Mouse (Mus musculus): ENCODE data around the gene Il22ra1. TPM values are rescaled to one million over a fixed set of nuclear protein-coding genes. Genes with fewer than 3 reads are reported as not detected.
A peak's percentile ranks its signal among the peaks of the same experiment; 100 is the strongest.

The Il22ra1 gene
- polyA plus RNA-seq, 1 experiment from 2014 or later = not detected

DNA sequence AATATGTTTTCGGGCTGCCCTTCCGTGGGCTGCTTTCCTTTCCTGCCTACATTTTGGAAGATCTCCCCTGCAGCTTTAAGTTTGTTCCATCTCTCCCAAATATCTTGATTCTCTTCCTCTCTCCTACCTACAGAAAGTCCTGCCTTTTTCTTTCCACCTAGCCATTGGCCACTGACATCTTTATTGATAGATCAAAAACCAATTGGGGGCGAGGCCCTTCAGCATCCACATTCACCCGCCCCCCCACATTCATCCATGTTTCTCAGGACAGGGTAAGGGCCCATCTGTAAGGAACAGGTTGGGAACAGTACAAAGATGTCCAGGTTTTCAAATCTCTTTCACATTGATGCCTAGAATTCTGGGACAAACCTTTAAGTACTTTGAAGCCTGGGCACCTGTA, 48.9 kb downstream of the Il22ra1 start:
- Histone ChIP-seq H3K27ac (replicated peaks; ENCODE audit: low read depth, low read length) (no peak overlapping the region), H3K4me1 (ENCODE audit: control insufficient read depth, insufficient read depth, low read length) (no peaks in the 10 kb centered on the region), H3K9ac (replicated peaks; ENCODE audit: low read length) (no peak overlapping the region), H3K9me3 (replicated peaks; ENCODE audit: control insufficient read depth, low read length) (no peaks in the 10 kb centered on the region), H3K36me3 (replicated peaks; ENCODE audit: control insufficient read depth, insufficient read depth, low read depth, low read length) (no peaks in the 10 kb centered on the region), H3K4me3 (ENCODE audit: low read depth, low read length) (no peak overlapping the region), H3K27me3 (ENCODE audit: control insufficient read depth, insufficient read depth, low read length) (no peaks in the 10 kb centered on the region), H3K4me2 (ENCODE audit: low read depth, low read length) (no peak overlapping the region)
- no peak for ATAC-seq (replicated peaks; ENCODE audit: insufficient number of reproducible peaks, low FRiP score, low TSS enrichment, low read depth)
- no peak for DNase-seq (ENCODE audit: low spot score)
- WGBS = 90% methylated on average over 4 of the region's 4 CpGs

DNA sequence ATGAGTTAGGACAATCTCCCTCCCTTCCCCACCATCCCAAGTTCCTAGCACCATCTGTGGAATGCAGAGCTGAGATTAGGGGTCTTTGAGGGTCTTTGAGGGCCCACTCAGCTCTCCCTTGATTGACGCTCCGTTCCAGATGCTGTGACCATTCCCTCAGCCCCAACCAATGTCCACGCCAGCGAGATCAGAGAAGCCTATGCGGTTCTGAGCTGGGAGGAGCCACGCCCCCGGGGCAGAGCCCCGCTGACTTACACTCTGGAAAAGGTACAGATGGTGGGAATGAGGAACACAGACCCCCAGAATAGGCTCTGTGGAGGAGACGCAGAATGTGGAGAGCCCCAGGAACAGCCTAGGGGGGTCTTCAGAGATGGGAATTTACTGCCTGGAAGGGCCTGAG, 51.7 kb downstream of the Il22ra1 start:
- H3K4me2 ChIP-seq (ENCODE audit: low read depth, low read length) = no peak overlapping the region
- WGBS = 61% methylated on average over 9 of the region's 9 CpGs
- no peak for DNase-seq (ENCODE audit: low spot score)
- no peak for ATAC-seq (replicated peaks; ENCODE audit: insufficient number of reproducible peaks, low FRiP score, low TSS enrichment, low read depth)
- no peaks in the 10 kb centered on the region for H3K4me1 ChIP-seq (ENCODE audit: control insufficient read depth, insufficient read depth, low read length)
- H3K36me3 ChIP-seq (replicated peaks; ENCODE audit: control insufficient read depth, insufficient read depth, low read depth, low read length) = no peaks in the 10 kb centered on the region
- no peaks in the 10 kb centered on the region for H3K9me3 ChIP-seq (replicated peaks; ENCODE audit: control insufficient read depth, low read length)
- H3K4me3 ChIP-seq (ENCODE audit: low read depth, low read length) = no peak overlapping the region
- H3K27me3 ChIP-seq (ENCODE audit: control insufficient read depth, insufficient read depth, low read length) = no peaks in the 10 kb centered on the region
- H3K27ac ChIP-seq (replicated peaks; ENCODE audit: low read depth, low read length) = no peak overlapping the region
- H3K9ac ChIP-seq (replicated peaks; ENCODE audit: low read length) = no peak overlapping the region

DNA sequence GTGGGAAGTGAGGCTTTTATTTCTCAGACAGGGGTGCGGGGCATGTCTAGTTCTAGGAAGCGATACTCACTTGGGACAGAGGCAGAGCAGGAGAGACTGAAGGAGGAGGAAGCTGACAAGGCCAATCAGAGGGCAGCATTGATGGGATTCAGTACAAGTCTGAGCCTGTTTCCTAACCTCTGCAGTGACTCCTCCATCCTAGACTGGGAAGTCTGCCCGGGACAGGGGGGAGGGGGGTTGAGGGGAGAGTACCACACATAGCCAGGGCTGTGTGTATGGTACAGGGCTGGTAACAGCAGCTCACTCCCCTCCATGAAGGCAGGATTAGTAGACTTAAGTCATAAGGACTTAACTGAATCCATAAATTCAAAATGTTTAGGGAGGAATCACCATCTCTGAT, 52.3 kb downstream of the Il22ra1 start:
- no peak for ATAC-seq (replicated peaks; ENCODE audit: insufficient number of reproducible peaks, low FRiP score, low TSS enrichment, low read depth)
- H3K4me3 ChIP-seq (ENCODE audit: low read depth, low read length) = no peak overlapping the region
- H3K27ac ChIP-seq (replicated peaks; ENCODE audit: low read depth, low read length) = no peak overlapping the region
- no peaks in the 10 kb centered on the region for H3K4me1 ChIP-seq (ENCODE audit: control insufficient read depth, insufficient read depth, low read length)
- no peaks in the 10 kb centered on the region for H3K9me3 ChIP-seq (replicated peaks; ENCODE audit: control insufficient read depth, low read length)
- WGBS = 61% methylated on average over 3 of the region's 3 CpGs
- peak; percentile 10 for DNase-seq (ENCODE audit: low spot score)
- H3K27me3 ChIP-seq (ENCODE audit: control insufficient read depth, insufficient read depth, low read length) = no peaks in the 10 kb centered on the region
- H3K36me3 ChIP-seq (replicated peaks; ENCODE audit: control insufficient read depth, insufficient read depth, low read depth, low read length) = no peaks in the 10 kb centered on the region
- no peak overlapping the region for H3K9ac ChIP-seq (replicated peaks; ENCODE audit: low read length)
- no peak overlapping the region for H3K4me2 ChIP-seq (ENCODE audit: low read depth, low read length)

- DNase-seq (ENCODE audit: low spot score) = no peak
- Histone ChIP-seq H3K4me2 (ENCODE audit: low read depth, low read length) (no peak overlapping the region), H3K9me3 (replicated peaks; ENCODE audit: control insufficient read depth, low read length) (no peaks in the 10 kb centered on the region), H3K4me3 (ENCODE audit: low read depth, low read length) (no peak overlapping the region), H3K27ac (replicated peaks; ENCODE audit: low read depth, low read length) (no peak overlapping the region), H3K27me3 (ENCODE audit: control insufficient read depth, insufficient read depth, low read length) (no peaks in the 10 kb centered on the region), H3K36me3 (replicated peaks; ENCODE audit: control insufficient read depth, insufficient read depth, low read depth, low read length) (no peaks in the 10 kb centered on the region), H3K4me1 (ENCODE audit: control insufficient read depth, insufficient read depth, low read length) (no peaks in the 10 kb centered on the region), H3K9ac (replicated peaks; ENCODE audit: low read length) (no peak overlapping the region)
- ATAC-seq (replicated peaks; ENCODE audit: insufficient number of reproducible peaks, low FRiP score, low TSS enrichment, low read depth) = no peak
- WGBS = 84% methylated on average over 5 of the region's 5 CpGs
These were observed 53.3 kb downstream of the Il22ra1 start for GRCm38 (mm10) chr4:135781304-135781703.

- Histone ChIP-seq H3K4me3 (ENCODE audit: low read depth, low read length) (no peak overlapping the region), H3K4me2 (ENCODE audit: low read depth, low read length) (no peak overlapping the region), H3K9me3 (replicated peaks; ENCODE audit: control insufficient read depth, low read length) (no peaks in the 10 kb centered on the region), H3K27ac (replicated peaks; ENCODE audit: low read depth, low read length) (no peak overlapping the region), H3K36me3 (replicated peaks; ENCODE audit: control insufficient read depth, insufficient read depth, low read depth, low read length) (no peaks in the 10 kb centered on the region), H3K4me1 (ENCODE audit: control insufficient read depth, insufficient read depth, low read length) (no peaks in the 10 kb centered on the region), H3K27me3 (ENCODE audit: control insufficient read depth, insufficient read depth, low read length) (no peaks in the 10 kb centered on the region), H3K9ac (replicated peaks; ENCODE audit: low read length) (no peak overlapping the region)
- 79% methylated on average over 5 of the region's 5 CpGs for WGBS
- ATAC-seq (replicated peaks; ENCODE audit: insufficient number of reproducible peaks, low FRiP score, low TSS enrichment, low read depth) = no peak
- DNase-seq (ENCODE audit: low spot score) = no peak
These were observed 58.6 kb downstream of the Il22ra1 start for GRCm38 (mm10) chr4:135786581-135786980.

GRCm38 (mm10) chr4:135787271-135787670, 59.3 kb downstream of the Il22ra1 start:
- Histone ChIP-seq H3K27me3 (ENCODE audit: control insufficient read depth, insufficient read depth, low read length) (no peaks in the 10 kb centered on the region), H3K9me3 (replicated peaks; ENCODE audit: control insufficient read depth, low read length) (no peaks in the 10 kb centered on the region), H3K4me3 (ENCODE audit: low read depth, low read length) (no peak overlapping the region), H3K36me3 (replicated peaks; ENCODE audit: control insufficient read depth, insufficient read depth, low read depth, low read length) (no peaks in the 10 kb centered on the region), H3K9ac (replicated peaks; ENCODE audit: low read length) (no peak overlapping the region), H3K4me2 (ENCODE audit: low read depth, low read length) (no peak overlapping the region), H3K4me1 (ENCODE audit: control insufficient read depth, insufficient read depth, low read length) (no peaks in the 10 kb centered on the region), H3K27ac (replicated peaks; ENCODE audit: low read depth, low read length) (no peak overlapping the region)
- WGBS = 78% methylated on average over 6 of the region's 6 CpGs
- no peak for DNase-seq (ENCODE audit: low spot score)
- no peak for ATAC-seq (replicated peaks; ENCODE audit: insufficient number of reproducible peaks, low FRiP score, low TSS enrichment, low read depth)

- Histone ChIP-seq H3K4me2 (ENCODE audit: low read depth, low read length) (no peak overlapping the region), H3K9me3 (replicated peaks; ENCODE audit: control insufficient read depth, low read length) (no peaks in the 10 kb centered on the region), H3K4me1 (ENCODE audit: control insufficient read depth, insufficient read depth, low read length) (no peaks in the 10 kb centered on the region), H3K4me3 (ENCODE audit: low read depth, low read length) (no peak overlapping the region), H3K27me3 (ENCODE audit: control insufficient read depth, insufficient read depth, low read length) (no peaks in the 10 kb centered on the region), H3K27ac (replicated peaks; ENCODE audit: low read depth, low read length) (no peak overlapping the region), H3K36me3 (replicated peaks; ENCODE audit: control insufficient read depth, insufficient read depth, low read depth, low read length) (no peaks in the 10 kb centered on the region), H3K9ac (replicated peaks; ENCODE audit: low read length) (no peak overlapping the region)
- ATAC-seq (replicated peaks; ENCODE audit: insufficient number of reproducible peaks, low FRiP score, low TSS enrichment, low read depth) = no peak
- DNase-seq (ENCODE audit: low spot score) = no peak
- 64% methylated on average over 2 of the region's 2 CpGs for WGBS
These were observed 61.2 kb downstream of the Il22ra1 start for GRCm38 (mm10) chr4:135789135-135789534.

DNA sequence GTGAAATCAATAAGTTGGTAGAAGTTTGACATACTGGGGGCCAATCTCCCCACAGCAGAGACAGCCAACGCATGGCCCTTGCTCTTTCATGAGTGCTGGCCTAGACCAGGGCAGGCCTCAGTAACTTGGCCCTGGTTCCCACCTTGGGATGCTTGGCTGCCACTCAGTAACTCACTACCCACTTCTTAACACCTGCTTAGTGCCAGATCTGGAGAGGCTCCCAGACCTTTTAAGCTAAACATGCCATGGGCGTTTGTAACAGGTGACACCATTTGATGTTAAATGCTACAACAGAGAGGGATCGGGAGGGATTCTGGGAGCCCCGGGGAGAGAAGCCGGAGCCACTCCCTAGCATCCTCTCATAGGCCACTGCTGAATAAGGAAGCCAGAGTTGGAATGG, 64.8 kb downstream of the Il22ra1 start:
- Histone ChIP-seq H3K4me3 (ENCODE audit: low read depth, low read length) (no peak overlapping the region), H3K9ac (replicated peaks; ENCODE audit: low read length) (no peak overlapping the region), H3K36me3 (replicated peaks; ENCODE audit: control insufficient read depth, insufficient read depth, low read depth, low read length) (no peaks in the 10 kb centered on the region), H3K27ac (replicated peaks; ENCODE audit: low read depth, low read length) (no peak overlapping the region), H3K27me3 (ENCODE audit: control insufficient read depth, insufficient read depth, low read length) (no peaks in the 10 kb centered on the region), H3K9me3 (replicated peaks; ENCODE audit: control insufficient read depth, low read length) (no peaks in the 10 kb centered on the region), H3K4me1 (ENCODE audit: control insufficient read depth, insufficient read depth, low read length) (no peaks in the 10 kb centered on the region), H3K4me2 (ENCODE audit: low read depth, low read length) (no peak overlapping the region)
- 88% methylated on average over 5 of the region's 5 CpGs for WGBS
- DNase-seq (ENCODE audit: low spot score) = no peak
- no peak for ATAC-seq (replicated peaks; ENCODE audit: insufficient number of reproducible peaks, low FRiP score, low TSS enrichment, low read depth)

All from embryonic facial prominence, embryonic 11.5 days (tissue).